Mouse (Mus musculus) hindbrain, embryonic 11.5 days (tissue): ENCODE measurements around the gene Eri3. TPM values are rescaled to one million over a fixed set of nuclear protein-coding genes. Genes with fewer than 3 reads are reported as not detected.

Experiments used
- ATAC-seq: fragments of 200-750 bp; cut with Nextera tagmentation; 2 replicates; pipeline ENCODE4 v1.8.0; 2017; ENCODE audit warnings: mild to moderate bottlenecking, moderate TSS enrichment, moderate library complexity; ENCODE audit not compliant: low FRiP score
- DNase-seq: peaks from one replicate; pipeline ENCODE4 v3.0.0-alpha.2; 2015; ENCODE audit warnings: low spot score
- H3K27ac ChIP-seq: fragments of 300-500 bp; sonication (generic); 2 replicates; pipeline ENCODE4 v1.5.1; 2014; ENCODE audit warnings: mild to moderate bottlenecking, low read depth, low read length
- H3K27me3 ChIP-seq: fragments of 300-500 bp; sonication (generic); 2 replicates; pipeline ENCODE4 v1.6.1; 2014; ENCODE audit warnings: mild to moderate bottlenecking, low read length, moderate library complexity, mixed read lengths; ENCODE audit not compliant: control insufficient read depth, insufficient read depth
- H3K36me3 ChIP-seq: fragments of 300-500 bp; sonication (generic); 2 replicates; pipeline ENCODE4 v1.6.1; 2014; ENCODE audit warnings: mild to moderate bottlenecking, low read length, moderate library complexity, mixed read lengths; ENCODE audit not compliant: control insufficient read depth, insufficient read depth
- H3K4me1 ChIP-seq: fragments of 300-500 bp; sonication (generic); replicated peaks from 2 replicates; pipeline ENCODE4 v1.6.1; 2014; ENCODE audit warnings: low read length, mixed read lengths; ENCODE audit not compliant: control insufficient read depth, insufficient read depth
- H3K4me2 ChIP-seq: fragments of 300-500 bp; sonication (generic); replicated peaks from 2 replicates; pipeline ENCODE4 v1.6.1; 2014; ENCODE audit warnings: mild to moderate bottlenecking, low read depth, low read length
- H3K4me3 ChIP-seq: fragments of 300-500 bp; sonication (generic); 2 replicates; pipeline ENCODE4 v1.5.1; 2014; ENCODE audit warnings: low read depth, low read length
- H3K9ac ChIP-seq: fragments of 300-500 bp; sonication (generic); 2 replicates; pipeline ENCODE4 v1.6.1; 2014; ENCODE audit warnings: low read depth, low read length
- H3K9me3 ChIP-seq: fragments of 300-500 bp; sonication (generic); 2 replicates; pipeline ENCODE4 v1.6.1; 2016; ENCODE audit warnings: low read length; ENCODE audit not compliant: control insufficient read depth
- WGBS: fragments of 180-500 bp; shearing (Covaris S2); extraction: QIAGEN DNeasy Blood & Tissue Kit; methylation state at CpG from one replicate; pipeline ENCODE4 v1.1.7; 2014; 5-methylcytosine and 5-hydroxymethylcytosine counted together
- polyA plus RNA-seq: library from polyadenylated mRNA; unstranded; fragments of >200 nt; fragmentation: Nextera tagmentation; extraction: Ambion mirVana; gene quantifications from 2 replicates; pipeline ENCODE4 v1.2.1, GENCODE M21; 2014

Gene Eri3
- polyA plus RNA-seq, 1 experiment from 2014 or later, result 110 TPM

GRCm38 (mm10) chr4:117589081-117589660 is 39.0 kb downstream of the Eri3 start:
- 0 out of 2 replicates have a peak, but pooled peaks cover 2% of the 10 kb centered on the region for H3K4me1 ChIP-seq
- no peak for ATAC-seq
- peaks cover 2% of the 10 kb centered on the region; the same call in 1 of the 2 replicates for H3K27me3 ChIP-seq

GRCm38 (mm10) chr4:117590781-117591180 is 40.6 kb downstream of the Eri3 start:
- ATAC-seq, result no peak
- no peaks in the 10 kb centered on the region for H3K9me3 ChIP-seq
- 0 out of 2 replicates have a peak, but pooled peaks cover 2% of the 10 kb centered on the region for H3K4me1 ChIP-seq
- no peaks in the 10 kb centered on the region for H3K36me3 ChIP-seq
- no peak overlapping the region for H3K27ac ChIP-seq
- 90% methylated on average over 2 of the region's 2 CpGs for WGBS
- H3K9ac ChIP-seq, result no peak overlapping the region
- H3K4me3 ChIP-seq, result no peak overlapping the region
- H3K4me2 ChIP-seq, result no peak overlapping the region
- DNase-seq, result no peak
- H3K27me3 ChIP-seq, result peaks cover 2% of the 10 kb centered on the region; the same call in 1 of the 2 replicates

More at GRCm38 (mm10) chr4:117589081-117589660, 39.0 kb downstream of the Eri3 start:
- Histone ChIP-seq H3K27ac (0 out of 2 replicates have a peak overlapping the region, but pooled peaks have one; percentile 20), H3K4me2 (no peak overlapping the region), H3K4me3 (no peak overlapping the region), H3K36me3 (no peaks in the 10 kb centered on the region), H3K9me3 (no peaks in the 10 kb centered on the region), H3K9ac (no peak overlapping the region)
- 21% methylated on average over 8 of the region's 8 CpGs for WGBS
- DNase-seq, result peak; percentile 21

- Histone ChIP-seq H3K27me3 (peaks cover 2% of the 10 kb centered on the region; the same call in 1 of the 2 replicates), H3K4me2 (no peak overlapping the region), H3K4me3 (no peak overlapping the region), H3K36me3 (no peaks in the 10 kb centered on the region), H3K4me1 (0 out of 2 replicates have a peak, but pooled peaks cover 2% of the 10 kb centered on the region), H3K9ac (no peak overlapping the region), H3K27ac (no peak overlapping the region), H3K9me3 (no peaks in the 10 kb centered on the region)
- no peak for ATAC-seq
- DNase-seq, result no peak
- WGBS, result 91% methylated on average over 5 of the region's 5 CpGs
These were observed 42.0 kb downstream of the Eri3 start for GRCm38 (mm10) chr4:117592206-117592605.

- no peaks in the 10 kb centered on the region for H3K36me3 ChIP-seq
- H3K27me3 ChIP-seq, result peaks cover 2% of the 10 kb centered on the region; the same call in 1 of the 2 replicates
These were observed 45.1 kb downstream of the Eri3 start for GRCm38 (mm10) chr4:117595293-117595692.

GRCm38 (mm10) chr4:117599986-117600565 is 49.9 kb downstream of the Eri3 start:
- peaks cover 6% of the 10 kb centered on the region; the same call in 1 of the 2 replicates for H3K4me1 ChIP-seq
- WGBS, result 68% methylated on average over 7 of the region's 7 CpGs
- ATAC-seq (no peak), DNase-seq (no peak)
- H3K9ac ChIP-seq, result no peak overlapping the region
- no peak overlapping the region for H3K4me2 ChIP-seq
- no peaks in the 10 kb centered on the region for H3K36me3 ChIP-seq
- no peaks in the 10 kb centered on the region for H3K27me3 ChIP-seq
- H3K9me3 ChIP-seq, result no peaks in the 10 kb centered on the region
- H3K4me3 ChIP-seq, result no peak overlapping the region
- no peak overlapping the region for H3K27ac ChIP-seq

More at GRCm38 (mm10) chr4:117595293-117595692, 45.1 kb downstream of the Eri3 start:
- Histone ChIP-seq H3K4me1 (no peaks in the 10 kb centered on the region), H3K9ac (no peak overlapping the region), H3K27ac (no peak overlapping the region), H3K9me3 (no peaks in the 10 kb centered on the region), H3K4me3 (no peak overlapping the region), H3K4me2 (no peak overlapping the region)
- 81% methylated on average over 10 of the region's 10 CpGs for WGBS
- DNase-seq (no peak), ATAC-seq (no peak)

GRCm38 (mm10) chr4:117601338-117601776 is 51.2 kb downstream of the Eri3 start:
- ATAC-seq, result no peak
- Histone ChIP-seq H3K9me3 (no peaks in the 10 kb centered on the region), H3K4me1 (peaks cover 13% of the 10 kb centered on the region; the same call in 1 of the 2 replicates), H3K4me2 (no peak overlapping the region), H3K9ac (no peak overlapping the region), H3K36me3 (no peaks in the 10 kb centered on the region), H3K27me3 (no peaks in the 10 kb centered on the region), H3K4me3 (no peak overlapping the region), H3K27ac (0 out of 2 replicates have a peak overlapping the region, but pooled peaks have one; percentile 7)
- no peak for DNase-seq
- 30% methylated on average over 5 of the region's 5 CpGs for WGBS

GRCm38 (mm10) chr4:117605099-117605953 is 55.2 kb downstream of the Eri3 start:
- DNase-seq (peak; percentile 58), ATAC-seq (peak; percentile 76)
- WGBS, result 17% methylated on average over 16 of the region's 16 CpGs
- Histone ChIP-seq H3K36me3 (no peaks in the 10 kb centered on the region), H3K4me3 (no peak overlapping the region), H3K4me1 (peaks cover 16% of the 10 kb centered on the region; the same call in 1 of the 2 replicates), H3K27ac (peak overlapping the region; percentile 78), H3K27me3 (no peaks in the 10 kb centered on the region), H3K9ac (no peak overlapping the region), H3K4me2 (no peak overlapping the region), H3K9me3 (no peaks in the 10 kb centered on the region)

- no peak overlapping the region for H3K4me2 ChIP-seq
- peak overlapping the region; percentile 78 for H3K27ac ChIP-seq
- no peak overlapping the region for H3K9ac ChIP-seq
- no peaks in the 10 kb centered on the region for H3K27me3 ChIP-seq
- DNase-seq, result no peak
- no peaks in the 10 kb centered on the region for H3K36me3 ChIP-seq
- H3K4me3 ChIP-seq, result no peak overlapping the region
- ATAC-seq, result no peak; the same call in none of the 2 replicates
- 29% methylated on average over 1 of the region's 1 CpGs for WGBS
- no peaks in the 10 kb centered on the region for H3K9me3 ChIP-seq
- peaks cover 16% of the 10 kb centered on the region; the same call in 1 of the 2 replicates for H3K4me1 ChIP-seq
These were observed 55.7 kb downstream of the Eri3 start for GRCm38 (mm10) chr4:117605954-117606227.
